Mouse (Mus musculus) heart, adult 2 months (tissue): ENCODE data around the gene Zfp454.

Experiments
- CTCF ChIP-seq: fragments of 200-600 bp; IDR thresholded peaks from 2 replicates; pipeline ENCODE4 v1.8.1; 2022; ENCODE audit warnings: antibody characterized with exemption, mild to moderate bottlenecking, moderate library complexity
- EP300 ChIP-seq: fragments of 200-500 bp; IDR thresholded peaks from 2 replicates; pipeline ENCODE4 v1.6.1; 2011; ENCODE audit warnings: low read depth, low read length, control low read depth; ENCODE audit not compliant: insufficient read depth

DNA sequence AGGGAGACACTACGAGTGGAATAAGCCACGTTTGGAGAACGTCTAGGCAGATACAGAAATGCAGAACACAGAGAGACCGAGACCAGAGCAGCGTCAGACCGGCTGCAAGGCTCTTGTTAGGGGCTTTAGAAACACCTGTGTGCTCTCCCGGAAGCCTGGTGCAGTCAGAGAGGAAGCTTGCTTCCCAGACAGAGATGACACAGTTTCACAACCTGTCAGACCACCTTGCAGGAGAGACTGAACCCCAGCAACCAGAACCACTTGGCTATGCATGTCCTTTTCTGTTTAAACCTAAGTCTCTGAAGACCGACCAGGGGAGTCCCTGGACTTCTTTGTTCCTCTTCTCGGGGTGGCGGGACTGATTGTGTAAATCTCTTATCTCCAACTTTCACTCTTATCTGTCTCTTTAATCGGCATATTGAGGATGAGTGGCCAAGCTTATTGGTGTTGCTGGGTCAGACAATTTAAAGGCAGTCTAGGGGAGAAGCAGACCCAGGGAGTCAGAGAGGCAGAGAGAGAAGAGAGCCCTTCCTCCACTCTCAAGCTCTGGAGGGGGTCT, 37.2 kb downstream of the Zfp454 start, which contains the start of gene Grm6:
- TF ChIP-seq CTCF: no peak
- TF ChIP-seq EP300: no peak
